Mouse (Mus musculus) megakaryocyte, embryonic 14.5 days (primary cell): ENCODE measurements at regions not wholly inside any gene's neighbourhood (a gene's known extent, or its start where the extent isn't known, plus 50 kb on each side); places are given as distances from the start of the nearest gene placed in this dataset.

ENCODE experiments used
- FLI1 ChIP-seq: IDR thresholded peaks from 2 replicates; pipeline ENCODE4 v1.6.1; 2012; ENCODE audit warnings: low read length, inconsistent platforms, mixed read lengths
- GATA1 ChIP-seq: IDR thresholded peaks from 3 replicates; pipeline ENCODE4 v1.6.1; 2012; ENCODE audit warnings: mixed read lengths, low read length, inconsistent platforms, borderline replicate concordance

- TF ChIP-seq GATA1 (no peak), FLI1 (no peak)
Measured at GRCm38 (mm10) chr17:85816521-85816920, 128.4 kb upstream of the Six2 start.
